Mouse (Mus musculus) liver, embryonic 14 days (tissue): Measurements from ENCODE around the gene Drp2. TPM values are rescaled to one million over a fixed set of nuclear protein-coding genes. Genes with fewer than 3 reads are reported as not detected.

ENCODE experiments used
- polyA plus RNA-seq: library from polyadenylated mRNA; depleted of rRNA; stranded (reverse); fragments of >200 nt; gene quantifications from 2 replicates; pipeline ENCODE4 v1.2.3, GENCODE M21; 2012; rRNA removed

Drp2 gene
- polyA plus RNA-seq = 0.37 and 0.43 TPM in 2 replicates

DNA sequence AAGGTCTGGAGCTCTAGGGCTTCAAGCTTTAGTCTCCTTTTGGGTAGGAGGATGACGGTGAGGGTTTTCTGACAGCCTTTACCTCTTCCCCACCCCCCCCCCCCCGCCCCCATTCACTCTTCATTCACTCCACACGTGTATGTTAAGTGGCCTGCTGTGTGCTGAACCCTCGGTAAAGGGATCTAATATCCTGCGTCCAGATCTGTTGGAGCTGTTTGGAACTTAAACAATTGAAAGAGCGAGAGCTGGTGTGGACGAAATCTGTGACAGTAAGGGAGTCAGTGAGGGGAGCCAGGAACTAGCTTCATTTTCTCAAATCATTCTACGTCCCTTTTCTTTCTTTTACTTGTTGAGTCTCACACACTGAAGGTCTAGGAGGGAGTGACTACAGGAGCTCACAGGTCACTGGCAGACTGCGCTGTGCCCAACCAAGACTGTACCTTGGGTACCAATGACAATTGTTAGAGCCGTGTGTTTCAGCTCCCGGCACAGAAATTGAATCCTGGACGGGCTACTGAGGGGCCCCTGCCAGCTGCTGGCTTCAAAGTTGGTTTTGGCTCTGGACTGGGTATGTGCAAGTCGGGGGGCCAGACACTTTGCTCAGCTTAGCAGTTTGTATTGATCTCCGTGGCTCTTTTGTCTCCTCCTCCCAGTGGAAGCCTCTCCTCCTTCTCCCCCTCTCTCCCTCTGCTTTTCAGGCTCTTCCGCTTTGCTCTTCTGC, at the start of gene Drp2:
Gene Drp2, plus strand, starts transcription at position 689 of the 721 bp plus-strand sequence.

DNA sequence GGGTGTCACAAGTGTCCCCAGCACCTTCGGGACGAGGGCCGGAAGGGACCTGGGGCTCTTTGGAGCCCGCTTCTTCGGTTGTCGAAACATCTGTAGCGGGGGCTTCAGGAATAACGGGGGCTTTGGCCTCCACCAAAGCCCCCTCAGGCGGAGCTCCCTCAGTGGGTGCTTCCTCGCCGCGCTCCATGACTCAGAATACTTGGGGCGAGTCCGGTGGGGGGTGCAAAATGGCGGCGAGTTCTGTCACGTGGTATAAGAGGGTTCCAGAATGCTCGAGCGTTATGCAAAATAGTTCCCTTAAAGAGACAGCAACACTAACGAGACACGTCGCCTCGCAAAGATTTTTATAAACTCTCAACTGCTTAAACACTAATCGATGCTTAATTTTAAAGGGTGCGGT, 71.9 kb downstream of the Drp2 start, which contains the start of gene Taf7l:
Gene Taf7l, minus strand, starts transcription at position 201 of the 400 bp plus-strand sequence.

Other genes starting within 250 kb of the Drp2 start
- 0.07 and 0.08 TPM in 2 replicates for gene Xkrx, start 242.5 kb upstream of the Drp2 start, polyA plus RNA-seq
- gene Arl13a, start 217.1 kb upstream of the Drp2 start, polyA plus RNA-seq = not detected in 2 replicates
- not detected in 2 replicates for gene Nox1, start 182.6 kb upstream of the Drp2 start, polyA plus RNA-seq
- 4.8 and 5.7 TPM in 2 replicates for gene Trmt2b, start 127.6 kb upstream of the Drp2 start, polyA plus RNA-seq
- gene Tmem35a, start 109.3 kb upstream of the Drp2 start, polyA plus RNA-seq = 0.36 and 0.37 TPM in 2 replicates
- 10.4 and 12.6 TPM in 2 replicates for gene Cenpi, start 96.5 kb upstream of the Drp2 start, polyA plus RNA-seq
- 0.02 TPM in 1 of 2 replicates, not detected in the other for gene Taf7l, start 71.9 kb downstream of the Drp2 start, polyA plus RNA-seq
- gene Timm8a1, start 137.3 kb downstream of the Drp2 start, polyA plus RNA-seq = 21.7 and 24.8 TPM in 2 replicates
- 16.2 and 17.7 TPM in 2 replicates for gene Btk, start 179.0 kb downstream of the Drp2 start, polyA plus RNA-seq
- 1,340 and 1,382 TPM in 2 replicates for gene Rpl36a, start 181.1 kb downstream of the Drp2 start, polyA plus RNA-seq
- gene Gla, start 196.6 kb downstream of the Drp2 start, polyA plus RNA-seq = 1.8 and 2.1 TPM in 2 replicates
- 53.3 and 57.9 TPM in 2 replicates for gene Hnrnph2, start 196.6 kb downstream of the Drp2 start, polyA plus RNA-seq